Mouse (Mus musculus): ENCODE data around the gene Washc3.

DNA sequence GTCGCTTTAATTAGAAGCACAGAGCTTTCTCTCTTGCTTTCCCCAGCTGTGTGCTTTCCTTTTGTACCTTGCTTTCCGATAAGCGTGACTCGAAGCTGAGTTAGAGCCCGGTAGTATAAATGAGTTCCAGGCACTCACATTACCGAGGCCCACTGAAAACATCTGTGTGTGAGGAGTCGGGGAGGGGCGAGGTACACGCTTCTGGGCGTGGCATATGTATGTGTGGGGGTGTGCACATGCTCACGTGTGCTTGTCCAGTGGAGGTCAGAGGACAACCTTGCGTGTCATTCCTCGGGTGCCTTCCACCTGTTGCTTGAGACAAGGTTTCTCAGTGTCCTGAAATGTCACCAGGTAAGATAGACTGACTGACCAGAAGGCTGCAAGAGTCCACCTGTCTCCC, 43.8 kb downstream of the Washc3 start:
- no peak for TF ChIP-seq CTCF (IDR thresholded peaks at IDR 0.05; ENCODE audit: low read depth)
- no peak for TF ChIP-seq EP300 (IDR thresholded peaks at IDR 0.05; ENCODE audit: low read depth)

Measured in heart, postnatal 0 days (tissue).